Mouse (Mus musculus) stomach, postnatal 0 days (tissue): ENCODE measurements around the gene Spata1. TPM values are rescaled to one million over a fixed set of nuclear protein-coding genes. Genes with fewer than 3 reads are reported as not detected.

Experiments
- ATAC-seq: fragments of 200-750 bp; cut with Nextera tagmentation; 2 replicates; pipeline ENCODE4 v1.8.0; 2017; ENCODE audit not compliant: low FRiP score, low TSS enrichment
- DNase-seq: peaks from one replicate; pipeline ENCODE4 v3.0.0-alpha.2; 2016; ENCODE audit warnings: low spot score
- H3K27ac ChIP-seq: fragments of 300-500 bp; sonication (generic); replicated peaks from 2 replicates; pipeline ENCODE4 v1.5.1; 2014; ENCODE audit warnings: mild to moderate bottlenecking, control low read depth
- H3K27me3 ChIP-seq: fragments of 300-500 bp; sonication (generic); 2 replicates; pipeline ENCODE4 v1.6.1; 2014; ENCODE audit warnings: low read length; ENCODE audit not compliant: control insufficient read depth, insufficient read depth
- H3K36me3 ChIP-seq: fragments of 300-500 bp; sonication (generic); 2 replicates; pipeline ENCODE4 v1.6.1; 2014; ENCODE audit warnings: low read length, mixed read lengths; ENCODE audit not compliant: control insufficient read depth, insufficient read depth
- H3K4me1 ChIP-seq: fragments of 300-500 bp; sonication (generic); replicated peaks from 2 replicates; pipeline ENCODE4 v1.6.1; 2014; ENCODE audit warnings: antibody characterized with exemption; ENCODE audit not compliant: control insufficient read depth, insufficient read depth
- H3K4me2 ChIP-seq: fragments of 300-500 bp; sonication (generic); replicated peaks from 2 replicates; pipeline ENCODE4 v1.6.1; 2014; ENCODE audit warnings: low read depth, mild to moderate bottlenecking, control low read depth, moderate library complexity
- H3K4me3 ChIP-seq: fragments of 300-500 bp; sonication (generic); 2 replicates; pipeline ENCODE4 v1.5.1; 2014; ENCODE audit warnings: low read depth, low read length, control low read depth
- H3K9ac ChIP-seq: fragments of 300-500 bp; sonication (generic); 2 replicates; pipeline ENCODE4 v1.6.1; 2014; ENCODE audit warnings: mild to moderate bottlenecking, low read length, control low read depth, mixed read lengths
- H3K9me3 ChIP-seq: fragments of 300-500 bp; sonication (generic); 2 replicates; pipeline ENCODE4 v1.6.1; 2016; ENCODE audit warnings: low read length; ENCODE audit not compliant: control insufficient read depth
- CTCF ChIP-seq: IDR thresholded peaks from 2 replicates; pipeline ENCODE4 v1.5.1; 2016; ENCODE audit warnings: antibody characterized with exemption, low read depth, mild to moderate bottlenecking, moderate library complexity
- EP300 ChIP-seq: optimal IDR thresholded peaks from 2 replicates; pipeline ENCODE3; 2016; ENCODE audit warnings: antibody characterized with exemption
- WGBS: fragments of 180-500 bp; shearing (Covaris S2); extraction: QIAGEN DNeasy Blood & Tissue Kit; methylation state at CpG from one replicate; pipeline ENCODE4 v1.1.7; 2014; 5-methylcytosine and 5-hydroxymethylcytosine counted together
- polyA plus RNA-seq: library from polyadenylated mRNA; unstranded; fragments of >200 nt; fragmentation: Nextera tagmentation; extraction: Ambion mirVana; gene quantifications from 2 replicates; pipeline ENCODE4 v1.2.1, GENCODE M21; 2015

Spata1 gene
- polyA plus RNA-seq, 1 experiment from 2014 or later = 1.1 TPM

DNA sequence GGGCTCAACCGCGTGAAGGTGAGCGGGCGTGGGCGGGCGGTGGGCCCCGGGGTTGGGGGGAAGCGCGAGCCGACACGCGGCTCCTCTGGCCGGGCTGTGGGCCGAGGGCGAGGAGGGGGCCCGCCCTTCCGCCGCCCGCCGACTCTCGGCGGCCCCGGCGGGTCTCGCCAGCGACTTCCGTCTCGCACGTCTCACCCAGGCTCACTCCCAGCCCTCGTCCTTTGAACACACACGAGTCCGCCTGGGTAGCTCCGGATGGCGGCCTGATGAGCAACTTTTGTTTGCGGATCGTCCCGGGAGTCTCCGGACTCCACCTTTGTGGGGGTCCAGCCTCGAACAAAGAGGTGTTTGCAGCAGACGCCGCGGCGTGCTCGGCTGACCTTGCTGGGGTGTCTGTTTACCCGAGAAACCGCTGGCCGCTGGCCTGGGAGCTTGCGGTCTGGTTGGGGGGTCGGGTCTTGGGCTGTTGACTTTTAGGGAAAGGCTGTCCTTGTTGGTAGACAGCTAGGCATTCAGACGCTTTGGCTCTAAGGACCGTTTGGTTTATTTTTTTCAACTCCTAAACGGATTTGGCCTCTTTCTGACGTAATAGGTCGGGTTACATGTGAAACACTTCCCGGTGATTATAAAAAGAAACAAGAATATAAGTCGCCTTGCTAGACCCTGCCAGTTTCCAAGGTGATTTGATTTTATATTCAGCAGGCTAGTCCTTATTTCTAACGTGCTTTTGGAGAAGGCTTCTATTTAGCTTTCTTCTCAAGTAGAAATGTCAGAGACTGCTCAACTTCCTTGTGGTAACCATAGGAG lies 653 bp upstream of the Spata1 start:
- peak overlapping the region; percentile 90 for H3K4me3 ChIP-seq
- peak overlapping the region; percentile 97 for H3K9ac ChIP-seq
- DNase-seq (peak; percentile 62), ATAC-seq (peak; percentile 67)
- H3K4me1 ChIP-seq = no peaks in the 10 kb centered on the region; the same call in 1 of the 2 replicates
- H3K9me3 ChIP-seq = no peaks in the 10 kb centered on the region
- H3K36me3 ChIP-seq = no peaks in the 10 kb centered on the region; the same call in 1 of the 2 replicates
- H3K4me2 ChIP-seq = peak overlapping the region; percentile 70
- peak; percentile 40 for TF ChIP-seq EP300
- no peak for TF ChIP-seq CTCF
- H3K27ac ChIP-seq = peak overlapping the region; percentile 98
- H3K27me3 ChIP-seq = no peaks in the 10 kb centered on the region
- under 1% methylated on average over 54 of the region's 57 CpGs for WGBS

DNA sequence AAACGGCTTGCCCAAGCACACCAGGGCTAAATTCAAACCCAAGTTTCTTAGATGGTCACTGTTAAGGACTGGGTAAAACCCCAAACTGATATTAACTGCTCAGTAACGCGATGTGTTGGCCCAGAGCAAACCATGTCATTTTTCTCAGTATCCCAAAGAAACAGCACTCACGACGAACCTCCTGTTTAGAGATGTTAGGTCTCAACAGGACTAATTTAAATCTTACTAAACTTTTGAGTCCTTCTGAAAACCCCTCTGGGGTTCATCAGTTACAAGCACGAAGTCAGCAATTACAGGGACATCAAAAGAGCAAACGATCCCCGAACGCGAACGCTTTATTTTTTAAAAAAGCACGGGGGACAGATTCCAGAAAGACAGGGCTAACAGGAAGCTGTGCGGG lies 564 bp downstream of the Spata1 start:
- no peaks in the 10 kb centered on the region; the same call in 1 of the 2 replicates for H3K4me1 ChIP-seq
- H3K4me3 ChIP-seq = peak overlapping the region; percentile 90
- peak overlapping the region; percentile 98 for H3K27ac ChIP-seq
- TF ChIP-seq CTCF (no peak), EP300 (no peak)
- DNase-seq (no peak), ATAC-seq (no peak)
- peak overlapping the region; percentile 97 for H3K9ac ChIP-seq
- no peaks in the 10 kb centered on the region for H3K9me3 ChIP-seq
- peak overlapping the region; percentile 61 for H3K4me2 ChIP-seq
- WGBS = 3% methylated on average over 13 of the region's 13 CpGs
- H3K36me3 ChIP-seq = no peaks in the 10 kb centered on the region; the same call in 1 of the 2 replicates
- no peaks in the 10 kb centered on the region for H3K27me3 ChIP-seq

- ATAC-seq (no peak), DNase-seq (no peak)
- H3K4me2 ChIP-seq = no peak overlapping the region
- H3K9ac ChIP-seq = no peak overlapping the region
- no peaks in the 10 kb centered on the region for H3K9me3 ChIP-seq
- H3K27me3 ChIP-seq = no peaks in the 10 kb centered on the region
- H3K4me1 ChIP-seq = no peaks in the 10 kb centered on the region
- H3K36me3 ChIP-seq = no peaks in the 10 kb centered on the region
- no peak overlapping the region for H3K27ac ChIP-seq
- TF ChIP-seq EP300 = no peak
- TF ChIP-seq CTCF = no peak
- WGBS = 84% methylated on average over 8 of the region's 8 CpGs
- H3K4me3 ChIP-seq = no peak overlapping the region
These were observed 4.6 kb downstream of the Spata1 start for GRCm38 (mm10) chr3:146494941-146495340.

DNA sequence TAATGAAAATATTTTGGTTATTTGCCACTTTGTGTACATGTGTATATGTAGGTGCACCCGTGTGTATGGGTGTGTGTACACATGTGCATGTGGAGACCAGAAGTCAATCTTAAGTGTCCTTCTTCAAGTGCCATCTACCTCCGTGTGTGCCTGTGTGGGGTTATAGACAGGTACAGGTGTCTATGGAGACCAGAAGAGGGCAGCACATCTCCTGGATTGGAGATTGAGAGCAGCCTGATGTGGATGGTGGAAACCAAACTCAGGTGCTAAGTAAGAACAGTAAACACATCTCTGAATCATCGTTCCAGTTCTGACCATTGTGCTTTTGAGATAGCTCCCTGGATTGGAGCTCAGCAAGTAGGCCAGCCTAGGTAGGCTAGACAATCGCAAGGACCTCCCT lies 13.1 kb downstream of the Spata1 start:
- no peak overlapping the region for H3K9ac ChIP-seq
- DNase-seq = no peak
- no peak for ATAC-seq
- no peaks in the 10 kb centered on the region for H3K36me3 ChIP-seq
- no peaks in the 10 kb centered on the region for H3K4me1 ChIP-seq
- no peak overlapping the region for H3K4me2 ChIP-seq
- H3K27ac ChIP-seq = no peak overlapping the region
- 0 out of 2 replicates have a peak, but pooled peaks have one; percentile 22 for TF ChIP-seq CTCF
- no peak for TF ChIP-seq EP300
- no peaks in the 10 kb centered on the region for H3K9me3 ChIP-seq
- H3K4me3 ChIP-seq = no peak overlapping the region
- 84% methylated on average over 4 of the region's 4 CpGs for WGBS
- H3K27me3 ChIP-seq = no peaks in the 10 kb centered on the region

GRCm38 (mm10) chr3:146482044-146482443 lies 17.5 kb downstream of the Spata1 start:
- Histone ChIP-seq H3K4me1 (no peaks in the 10 kb centered on the region), H3K9me3 (no peaks in the 10 kb centered on the region), H3K36me3 (no peaks in the 10 kb centered on the region), H3K9ac (no peak overlapping the region), H3K4me2 (no peak overlapping the region), H3K27ac (no peak overlapping the region), H3K27me3 (no peaks in the 10 kb centered on the region), H3K4me3 (no peak overlapping the region)
- TF ChIP-seq CTCF (peak; percentile 54), EP300 (no peak)
- ATAC-seq (no peak), DNase-seq (no peak)
- WGBS = 50% methylated on average over 2 of the region's 2 CpGs

DNA sequence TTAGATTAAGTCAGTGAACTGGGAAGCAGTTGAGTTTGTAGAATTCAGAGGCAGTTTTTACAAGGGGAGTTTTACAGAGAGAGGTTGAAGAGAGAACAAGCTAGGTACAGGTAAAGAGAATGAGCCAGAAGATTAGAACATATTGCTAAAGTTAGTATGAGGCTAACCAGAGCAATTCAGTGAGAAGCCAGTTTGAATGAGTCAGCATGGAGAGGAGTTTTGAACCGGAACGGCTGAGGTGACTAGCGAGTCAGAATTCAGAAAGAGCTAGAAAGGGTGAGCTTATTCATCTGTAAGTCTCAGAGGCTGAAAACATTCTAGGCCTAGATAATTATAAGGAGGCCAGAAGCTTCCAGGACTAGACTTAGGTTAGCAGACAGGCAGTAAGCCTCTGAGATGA lies 25.1 kb downstream of the Spata1 start:
- Histone ChIP-seq H3K4me3 (no peak overlapping the region), H3K27me3 (no peaks in the 10 kb centered on the region), H3K9ac (no peak overlapping the region), H3K9me3 (no peaks in the 10 kb centered on the region), H3K36me3 (no peaks in the 10 kb centered on the region), H3K4me1 (no peaks in the 10 kb centered on the region), H3K27ac (no peak overlapping the region), H3K4me2 (no peak overlapping the region)
- TF ChIP-seq EP300 (no peak), CTCF (no peak)
- DNase-seq (no peak), ATAC-seq (no peak)
- 85% methylated on average over 3 of the region's 3 CpGs for WGBS
